Mouse (Mus musculus) megakaryocyte, embryonic 14.5 days (primary cell): ENCODE measurements around the gene Zbtb43.

Source experiments
- FLI1 ChIP-seq: IDR thresholded peaks from 2 replicates; pipeline ENCODE4 v1.6.1; 2012; ENCODE audit warnings: low read length, inconsistent platforms, mixed read lengths
- GATA1 ChIP-seq: IDR thresholded peaks from 3 replicates; pipeline ENCODE4 v1.6.1; 2012; ENCODE audit warnings: mixed read lengths, low read length, inconsistent platforms, borderline replicate concordance

- TF ChIP-seq GATA1 (no peak), FLI1 (no peak)
These were observed 19.1 kb downstream of the Zbtb43 start for GRCm38 (mm10) chr2:33449119-33449873.
